Mouse (Mus musculus) left cerebral cortex, adult 18-20 months (tissue): ENCODE measurements around the gene Ldlrad3. TPM values are rescaled to one million over a fixed set of nuclear protein-coding genes. Genes with fewer than 3 reads are reported as not detected.

ENCODE experiments used
- DNase-seq, 2 experiments: peaks; one replicate each; pipeline ENCODE4 v3.0.0; 2021 to 2022; ENCODE audit warnings: low spot score in 2 of 2, mixed read lengths in 1 of 2
- total RNA-seq, 2 experiments: library from RNA; stranded (reverse); gene quantifications; 2 replicates each; pipeline ENCODE4 v1.2.3; 2021

Gene Ldlrad3
- total RNA-seq, 2 experiments from 2014 or later = 7.8 to 8.8 TPM

- DNase-seq = no peak
Measured at GRCm38 (mm10) chr2:101909326-101910080, 276.7 kb downstream of the Ldlrad3 start.

- DNase-seq = peak; percentile 54
Measured at GRCm38 (mm10) chr2:101908773-101909172, 277.4 kb downstream of the Ldlrad3 start.

GRCm38 (mm10) chr2:101907386-101908022, 278.7 kb downstream of the Ldlrad3 start:
- peak; percentile 45 to 48 for DNase-seq

GRCm38 (mm10) chr2:101906379-101906690, 279.9 kb downstream of the Ldlrad3 start:
- DNase-seq = no peak

GRCm38 (mm10) chr2:101905534-101906378, 280.4 kb downstream of the Ldlrad3 start:
- DNase-seq = peak; percentile 76 to 89

GRCm38 (mm10) chr2:101902196-101902595, 284.0 kb downstream of the Ldlrad3 start:
- DNase-seq = no peak

Other genes starting within 250 kb of the Ldlrad3 start
- 100 to 1,000 TPM; 186 to 190 TPM for gene Trim44, start 221.4 kb upstream of the Ldlrad3 start, total RNA-seq